Comparison of ENCODE assay signal across 16 mouse cellular contexts in the genomic region with DNA sequence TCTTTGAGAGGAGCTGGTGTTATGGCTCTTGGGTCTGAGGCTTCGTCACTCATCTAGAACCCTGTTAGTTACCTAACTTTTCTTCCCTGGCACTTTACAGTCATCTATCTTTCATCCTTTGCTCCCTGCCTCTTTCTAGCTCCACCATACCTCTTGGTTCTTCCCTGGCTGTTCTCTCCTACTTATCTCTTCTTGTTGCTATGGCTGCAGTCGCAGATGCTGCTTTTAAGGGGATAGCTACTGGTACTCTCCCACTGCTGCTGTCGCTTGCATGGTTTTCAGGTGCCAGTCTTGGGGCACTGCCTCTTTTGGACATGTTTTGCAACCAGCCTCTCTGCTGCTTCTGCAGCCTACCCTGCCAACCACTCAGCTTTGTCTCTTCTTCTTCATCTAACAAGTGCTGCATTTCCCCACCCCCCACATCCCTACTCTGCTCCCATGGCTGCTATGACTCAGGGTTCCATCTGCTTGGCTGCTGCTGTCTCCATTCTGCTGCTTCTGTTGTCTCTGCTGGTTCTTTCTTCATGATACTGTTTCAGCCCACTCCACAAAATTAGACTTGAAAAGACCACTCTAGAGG. TPM values are rescaled to one million over a fixed set of nuclear protein-coding genes. Genes with fewer than 3 reads are reported as not detected.
DNase-seq lines count a peak whose midpoint lies in the region; TF ChIP-seq lines count a peak whose summit lies in the region.
"Had no signal": no experiment of that assay in that cellular context is flagged by ENCODE, and none has a peak within 500 bp of the region (broad histone marks: within the 10 kb centered on the region; RNA-seq: fewer than 3 reads in every experiment).

No protein-coding gene starts in this region.

- intact Hi-C loops in heart, postnatal 36 days (cut with DNase I), result no loop called here
- intact Hi-C loops in left cerebral cortex, adult 2 months (cut with DNase I), result no loop called here
- intact Hi-C loops in heart, adult 2 months (cut with DNase I), result no loop called here

- no peaks in the 10 kb centered on the region for H3K36me3 ChIP-seq in heart, adult 2 months (ENCODE audit: control insufficient read depth, insufficient read depth, low read length)
- H3K36me3 ChIP-seq: heart, embryonic 13.5 days; hindbrain, embryonic 10.5 days; limb, embryonic 13.5 days; liver, embryonic 15.5 days; neural tube, embryonic 15.5 days had no signal

- H3K9ac ChIP-seq in heart, adult 2 months (ENCODE audit: low read depth, low read length), result no peak overlapping the region
- H3K9ac ChIP-seq: heart, embryonic 13.5 days; limb, embryonic 13.5 days; liver, embryonic 15.5 days; neural tube, embryonic 15.5 days had no signal

- peak; percentile 70 for DNase-seq in heart, adult 11 months
- no peak for DNase-seq in heart, postnatal 36 days
- DNase-seq in layer of hippocampus, adult 2 months (ENCODE audit: low spot score in 2 of 2), result peak; percentile 82 to 86
- DNase-seq in left cerebral cortex, adult 2 months (ENCODE audit: extremely low spot score in 1 of 2, low spot score in 2 of 2), result peak; percentile 48 to 59
- DNase-seq in right cerebral cortex, postnatal 14 days, result peak; percentile 44
- no peak for DNase-seq in gastrocnemius, postnatal 10 days
- DNase-seq in cerebellum, postnatal 14 days, result no peak
- DNase-seq in heart, adult 2 months, result no peak
- DNase-seq: adrenal gland, postnatal 25 days; gastrocnemius, postnatal 25 days had no signal

- H3K4me1 ChIP-seq in heart, adult 2 months (ENCODE audit: control insufficient read depth, insufficient read depth, low read length), result no peaks in the 10 kb centered on the region
- H3K4me1 ChIP-seq: heart, embryonic 13.5 days; hindbrain, embryonic 10.5 days; limb, embryonic 13.5 days; liver, embryonic 15.5 days; neural tube, embryonic 15.5 days had no signal

- WGBS in heart, adult 2 months, result 78% methylated on average over 3 of the region's 3 CpGs

- no peak for TF ChIP-seq EP300 in heart, adult 2 months (IDR thresholded peaks at IDR 0.05; ENCODE audit: insufficient read depth, low read depth, low read length)

- no peak for TF ChIP-seq POLR2A in heart, adult 2 months (IDR thresholded peaks at IDR 0.05; ENCODE audit: insufficient read depth, low read depth, low read length)

- peak overlapping the region; percentile 55 for H3K27ac ChIP-seq in layer of hippocampus, adult 2 months
- no peak overlapping the region for H3K27ac ChIP-seq in left cerebral cortex, adult 2 months
- H3K27ac ChIP-seq in heart, adult 2 months, result no peak overlapping the region
- H3K27ac ChIP-seq: heart, embryonic 13.5 days; hindbrain, embryonic 10.5 days; limb, embryonic 13.5 days; liver, embryonic 15.5 days; neural tube, embryonic 15.5 days had no signal

- no peaks in the 10 kb centered on the region for H3K27me3 ChIP-seq in heart, adult 2 months (ENCODE audit: control insufficient read depth, insufficient read depth, low read length)
- H3K27me3 ChIP-seq: CH12.LX; heart, embryonic 13.5 days; limb, embryonic 13.5 days; liver, embryonic 15.5 days; neural tube, embryonic 15.5 days had no signal

- H3K4me3 ChIP-seq in layer of hippocampus, adult 2 months, result no peak overlapping the region
- H3K4me3 ChIP-seq in left cerebral cortex, adult 2 months, result no peak overlapping the region
- no peak overlapping the region for H3K4me3 ChIP-seq in heart, adult 2 months
- H3K4me3 ChIP-seq: heart, embryonic 13.5 days; hindbrain, embryonic 10.5 days; limb, embryonic 13.5 days; liver, embryonic 15.5 days; neural tube, embryonic 15.5 days had no signal

- H3K79me2 ChIP-seq in heart, adult 2 months (replicated peaks; ENCODE audit: control insufficient read depth, insufficient read depth, low read length), result no peaks in the 10 kb centered on the region

- no peak for TF ChIP-seq CTCF in layer of hippocampus, adult 2 months (conservative IDR thresholded peaks at IDR 0.05)
- TF ChIP-seq CTCF in left cerebral cortex, adult 2 months (IDR thresholded peaks at IDR 0.05), result no peak
- TF ChIP-seq CTCF in heart, adult 2 months (IDR thresholded peaks at IDR 0.05), result no peak

RNA-seq across cellular contexts. Expression of a gene that starts 51.9 kb away (rescaled TPM):
- total RNA-seq in heart, postnatal 36 days (2021), result 1 to 10 TPM; 3.5 to 4.2 TPM
- 1 to 10 TPM in 1 of 2 experiments, under 1 TPM in 1; 0.88 to 1.2 TPM for total RNA-seq in layer of hippocampus, adult 2 months (2021)
- 1 to 10 TPM; 1.1 to 1.3 TPM for total RNA-seq in left cerebral cortex, adult 2 months (2021)
- total RNA-seq in gastrocnemius, postnatal 10 days (2021), result 1 to 10 TPM; 2.3 to 3.1 TPM
- 1 to 10 TPM; 4.0 to 4.4 TPM for total RNA-seq in heart, adult 2 months (2021)
- polyA plus RNA-seq in heart, adult 2 months (2012; rRNA removed), result 2.2 and 3.1 TPM in 2 replicates

Comparison
In these comparisons a context has a peak if more than half of its experiments do, and no peak if none do; other contexts are left out.
1. DNase-seq: peak in heart, adult 11 months (single experiment), layer of hippocampus, adult 2 months (2 of 2), left cerebral cortex, adult 2 months (2 of 2) and right cerebral cortex, postnatal 14 days (single experiment); none in heart, postnatal 36 days (0 of 2), gastrocnemius, postnatal 10 days (single experiment), cerebellum, postnatal 14 days (0 of 2) and heart, adult 2 months (0 of 2).